Comparison of ENCODE assay signal across 21 mouse cellular contexts in the genomic region with DNA sequence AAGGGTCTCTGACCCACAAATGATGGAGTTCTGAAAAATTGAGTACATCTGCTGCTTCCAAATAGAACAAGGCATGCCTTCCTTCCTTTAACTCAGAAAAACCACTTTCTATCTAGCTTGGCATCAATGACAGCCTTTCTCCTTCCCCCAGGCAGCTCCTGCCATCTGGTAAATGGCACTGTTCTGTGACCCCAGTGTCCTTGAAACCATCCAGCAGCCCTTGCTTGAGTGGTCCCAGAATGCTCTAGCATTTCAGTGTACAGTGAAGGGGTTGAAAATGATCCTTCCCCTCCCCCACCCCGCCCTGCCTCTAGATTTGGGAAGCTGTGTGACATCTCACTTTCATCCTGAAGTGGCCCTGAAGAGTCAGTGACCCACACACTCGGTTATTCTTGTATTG.
"Had no signal": no experiment of that assay in that cellular context is flagged by ENCODE, and none has a peak within 500 bp of the region (broad histone marks: within the 10 kb centered on the region; RNA-seq: fewer than 3 reads in every experiment).

No protein-coding gene starts in this region.

- H3K36me3 ChIP-seq: limb, embryonic 12.5 days; limb, embryonic 15.5 days; midbrain, embryonic 13.5 days; neural tube, embryonic 12.5 days; stomach, embryonic 15.5 days had no signal

- H3K9ac ChIP-seq: limb, embryonic 12.5 days; limb, embryonic 15.5 days; liver, embryonic 14.5 days; liver, postnatal 0 days; lung, embryonic 14.5 days; midbrain, embryonic 13.5 days; neural tube, embryonic 12.5 days; stomach, embryonic 15.5 days had no signal

- H3K27ac ChIP-seq: layer of hippocampus, adult 2 months; limb, embryonic 12.5 days; limb, embryonic 15.5 days; liver, embryonic 14.5 days; macrophage; midbrain, embryonic 13.5 days; neural tube, embryonic 12.5 days; stomach, embryonic 15.5 days had no signal

- ATAC-seq: liver, postnatal 0 days; lung, postnatal 0 days; midbrain, embryonic 13.5 days; midbrain, embryonic 16.5 days had no signal

- H3K9me3 ChIP-seq: limb, embryonic 12.5 days; limb, embryonic 15.5 days; midbrain, embryonic 13.5 days; neural tube, embryonic 12.5 days; stomach, embryonic 15.5 days had no signal

- DNase-seq: kidney, adult 11 months; kidney, adult 9 months; kidney, postnatal 25 days; layer of hippocampus, adult 9-11 months; liver, postnatal 0 days; lung, embryonic 14.5 days; retina, postnatal 1 day; right cerebral cortex, postnatal 25 days; spleen, adult 18-20 months; thymus, postnatal 25 days had no signal

- H3K4me1 ChIP-seq: limb, embryonic 15.5 days; neural tube, embryonic 12.5 days; stomach, embryonic 15.5 days had no signal

- H3K4me3 ChIP-seq: layer of hippocampus, adult 2 months; limb, embryonic 12.5 days; limb, embryonic 15.5 days; midbrain, embryonic 13.5 days; neural tube, embryonic 12.5 days; stomach, embryonic 15.5 days had no signal

- H3K4me2 ChIP-seq: limb, embryonic 12.5 days; limb, embryonic 15.5 days; liver, embryonic 11.5 days; lung, embryonic 14.5 days; midbrain, embryonic 13.5 days; neural tube, embryonic 12.5 days; stomach, embryonic 15.5 days had no signal

- H3K27me3 ChIP-seq: limb, embryonic 12.5 days; limb, embryonic 15.5 days; midbrain, embryonic 13.5 days; neural tube, embryonic 12.5 days; stomach, embryonic 15.5 days had no signal
